Mouse (Mus musculus): ENCODE measurements around the gene Dram1. TPM values are rescaled to one million over a fixed set of nuclear protein-coding genes. Genes with fewer than 3 reads are reported as not detected.

Dram1 gene
- total and polyA plus RNA-seq, 3 experiments = 0.04 TPM; not detected in 2

- dilution Hi-C loops (cut with MboI; ENCODE audit: extremely low pct_ligation_motif_present, extremely low pct_unique_long_range_greater_than_20kb, low sequenced_read_pairs) (no loop called here), in situ Hi-C loops (cut with MboI; ENCODE audit: low pct_ligation_motif_present, low pct_unique_long_range_greater_than_20kb, low sequenced_read_pairs) (loop anchor here (25.0 kb wide), 1 partner anchor 740 kb away; no protein-coding TSS in a partner anchor)
- Histone ChIP-seq H3K4me3 (replicated peaks in 1 of 3; ENCODE audit: low read depth in 2 of 3, low read length in 2 of 3, poor library complexity in 1 of 3) (no peak overlapping the region), H3K4me2 (ENCODE audit: insufficient read depth, low read depth, poor library complexity, severe bottlenecking) (no peak overlapping the region), H3K27ac (ENCODE audit: insufficient read depth, low read depth) (no peak overlapping the region), H3K4me1 (ENCODE audit: control insufficient read depth in 1 of 2, insufficient read depth in 2 of 2) (peaks cover 0 to 4% of the 10 kb centered on the region in 2 experiments; a peak in 1 of 4 replicates), H3K9ac (ENCODE audit: insufficient read depth, low read depth) (no peak overlapping the region), H3K36me3 (replicated peaks in 1 of 2; ENCODE audit: control insufficient read depth in 1 of 2, insufficient read depth in 1 of 2, low read length in 1 of 2) (no peaks in the 10 kb centered on the region), H3K9me3 (replicated peaks; ENCODE audit: low read length) (peaks cover 9% of the 10 kb centered on the region), H3K27me3 (replicated peaks) (no peaks in the 10 kb centered on the region), H3K79me2 (replicated peaks; ENCODE audit: control insufficient read depth, extremely low read depth, insufficient read depth, poor library complexity, severe bottlenecking) (no peaks in the 10 kb centered on the region)
- no peak for DNase-seq (ENCODE audit: extremely low read depth)
- TF ChIP-seq NRF1 (IDR thresholded peaks at IDR 0.05; ENCODE audit: low read depth, low read length) (no peak), NELFE (IDR thresholded peaks at IDR 0.05; ENCODE audit: low read depth, low read length) (no peak), MXI1 (IDR thresholded peaks at IDR 0.05; ENCODE audit: low read depth, low read length) (no peak), GABPA (IDR thresholded peaks at IDR 0.05; ENCODE audit: insufficient replicate concordance, low read depth, low read length) (no peak), USF2 (conservative IDR thresholded peaks at IDR 0.05; ENCODE audit: low read depth, low read length) (no peak), ZC3H11A (IDR thresholded peaks at IDR 0.05; ENCODE audit: low read depth, low read length) (no peak), IRF4 (IDR thresholded peaks at IDR 0.05; ENCODE audit: low read depth, low read length) (no peak), USF1 (IDR thresholded peaks at IDR 0.05; ENCODE audit: low read depth, low read length) (no peak), RAD21 (IDR thresholded peaks at IDR 0.05; ENCODE audit: low read depth, low read length) (no peak), SIN3A (IDR thresholded peaks at IDR 0.05; ENCODE audit: low read length) (no peak), MEF2A (IDR thresholded peaks at IDR 0.05; ENCODE audit: borderline replicate concordance, low read depth, low read length) (no peak), EP300 (IDR thresholded peaks at IDR 0.05; ENCODE audit: low read length) (no peak), SMC3 (IDR thresholded peaks at IDR 0.05; ENCODE audit: low read depth, low read length) (no peak), RCOR1 (conservative IDR thresholded peaks at IDR 0.05; ENCODE audit: low read depth, low read length) (no peak), JUND (conservative IDR thresholded peaks at IDR 0.05; ENCODE audit: low read depth, low read length) (no peak), ZKSCAN1 (IDR thresholded peaks at IDR 0.05; ENCODE audit: borderline replicate concordance, low read depth, low read length) (no peak)
Measured at GRCm38 (mm10) chr10:88301802-88302470, 76.9 kb downstream of the Dram1 start.

GRCm38 (mm10) chr10:88296991-88297390 lies 81.9 kb downstream of the Dram1 start:
- no peak overlapping the region for H3K9ac ChIP-seq (ENCODE audit: insufficient read depth, low read depth)
- H3K79me2 ChIP-seq (replicated peaks; ENCODE audit: control insufficient read depth, extremely low read depth, insufficient read depth, poor library complexity, severe bottlenecking) = no peaks in the 10 kb centered on the region
- peaks cover 9% of the 10 kb centered on the region for H3K9me3 ChIP-seq (replicated peaks; ENCODE audit: low read length)
- no peak overlapping the region for H3K4me2 ChIP-seq (ENCODE audit: insufficient read depth, low read depth, poor library complexity, severe bottlenecking)
- H3K4me3 ChIP-seq (replicated peaks in 1 of 3; ENCODE audit: low read depth in 2 of 3, low read length in 2 of 3, poor library complexity in 1 of 3) = no peak overlapping the region
- H3K36me3 ChIP-seq (replicated peaks in 1 of 2; ENCODE audit: control insufficient read depth in 1 of 2, insufficient read depth in 1 of 2, low read length in 1 of 2) = no peaks in the 10 kb centered on the region
- H3K4me1 ChIP-seq (ENCODE audit: control insufficient read depth in 1 of 2, insufficient read depth in 2 of 2) = peaks cover 0 to 4% of the 10 kb centered on the region in 2 experiments; a peak in 1 of 4 replicates
- in situ Hi-C loops (cut with MboI; ENCODE audit: low pct_ligation_motif_present, low pct_unique_long_range_greater_than_20kb, low sequenced_read_pairs) (no loop called here), dilution Hi-C loops (cut with MboI; ENCODE audit: extremely low pct_ligation_motif_present, extremely low pct_unique_long_range_greater_than_20kb, low sequenced_read_pairs) (no loop called here)
- DNase-seq (ENCODE audit: extremely low read depth) = no peak
- no peak for TF ChIP-seq ZNF384 (IDR thresholded peaks at IDR 0.05; ENCODE audit: low read depth, low read length)
- TF ChIP-seq NELFE (IDR thresholded peaks at IDR 0.05; ENCODE audit: low read depth, low read length) = no peak
- no peak for TF ChIP-seq MYC (IDR thresholded peaks at IDR 0.05; ENCODE audit: low read depth, low read length)
- no peak for TF ChIP-seq MXI1 (IDR thresholded peaks at IDR 0.05; ENCODE audit: low read depth, low read length)
- TF ChIP-seq ETS1 (conservative IDR thresholded peaks at IDR 0.05; ENCODE audit: low read depth, low read length) = no peak
- TF ChIP-seq GABPA (IDR thresholded peaks at IDR 0.05; ENCODE audit: insufficient replicate concordance, low read depth, low read length) = no peak
- H3K27me3 ChIP-seq (replicated peaks) = no peaks in the 10 kb centered on the region
- H3K27ac ChIP-seq (ENCODE audit: insufficient read depth, low read depth) = no peak overlapping the region

Measured in CH12.LX (cell line).